Mouse (Mus musculus) myocyte (in vitro differentiated cells): Measurements from ENCODE around the gene Ccdc126. TPM values are rescaled to one million over a fixed set of nuclear protein-coding genes. Genes with fewer than 3 reads are reported as not detected.
A peak's percentile ranks its signal among the peaks of the same experiment; 100 is the strongest.
"Not testable (repeated sequence)": the region's sequence is repeated elsewhere in the genome, so short reads cannot be mapped to it uniquely, and the experiment has no call there.

Source experiments
- H3K27me3 ChIP-seq: one replicate; pipeline ENCODE4 v1.6.1; 2011; ENCODE audit not compliant: control insufficient read depth, insufficient read depth, insufficient read length
- H3K36me3 ChIP-seq: one replicate; pipeline ENCODE4 v1.6.1; 2011; ENCODE audit not compliant: control insufficient read depth, insufficient read depth
- H3K4me2 ChIP-seq: one replicate; pipeline ENCODE4 v1.6.1; 2011; ENCODE audit warnings: low read depth, control low read depth
- H3K4me3 ChIP-seq: one replicate; pipeline ENCODE4 v1.5.1; 2011; ENCODE audit warnings: mild to moderate bottlenecking, control low read depth, moderate library complexity
- H3K79me2 ChIP-seq: one replicate; pipeline ENCODE4 v1.6.1; 2011; ENCODE audit not compliant: control insufficient read depth, insufficient read depth
- H3ac ChIP-seq: one replicate; pipeline ENCODE4 v1.6.1; 2011; ENCODE audit not compliant: control insufficient read depth, insufficient read length
- CEBPB ChIP-seq: IDR thresholded peaks from 2 replicates; pipeline ENCODE4 v1.6.1; 2011; ENCODE audit warnings: mild to moderate bottlenecking, moderate library complexity; ENCODE audit not compliant: poor library complexity, insufficient read depth, severe bottlenecking
- E2F4 ChIP-seq: IDR thresholded peaks from one replicate; pipeline ENCODE4 v1.6.1; 2011; ENCODE audit warnings: mild to moderate bottlenecking, control low read depth, moderate library complexity; ENCODE audit not compliant: insufficient read depth
- MAX ChIP-seq: IDR thresholded peaks from one replicate; pipeline ENCODE4 v1.6.1; 2011; ENCODE audit warnings: low read depth, mild to moderate bottlenecking, control low read depth
- MYOD1 ChIP-seq, 3 experiments: IDR thresholded peaks; one replicate each; pipeline ENCODE4 v1.6.1; 2011; ENCODE audit warnings: control low read depth in 2 of 3, low read depth in 2 of 3, mild to moderate bottlenecking in 2 of 3, moderate library complexity in 1 of 3; ENCODE audit not compliant: insufficient read length in 2 of 3, control insufficient read depth in 1 of 3
- MYOG ChIP-seq, 3 experiments: IDR thresholded peaks; one replicate each; pipeline ENCODE4 v1.6.1; 2011; ENCODE audit warnings: control low read depth in 2 of 3, low read depth in 2 of 3, mild to moderate bottlenecking in 2 of 3; ENCODE audit not compliant: insufficient read length in 2 of 3, control insufficient read depth in 1 of 3, insufficient read depth in 1 of 3
- POLR2A ChIP-seq: IDR thresholded peaks from one replicate; pipeline ENCODE4 v1.6.1; 2011; ENCODE audit warnings: low read depth, mild to moderate bottlenecking, control low read depth, moderate library complexity; ENCODE audit not compliant: insufficient read length
- POLR2AphosphoS2 ChIP-seq: IDR thresholded peaks from one replicate; pipeline ENCODE4 v1.6.1; 2011; ENCODE audit warnings: low read depth, control low read depth; ENCODE audit not compliant: insufficient read length
- REST ChIP-seq: IDR thresholded peaks from one replicate; pipeline ENCODE4 v1.6.1; 2011; ENCODE audit warnings: mild to moderate bottlenecking, control low read depth, moderate library complexity; ENCODE audit not compliant: insufficient read depth, insufficient read length
- SRF ChIP-seq: IDR thresholded peaks from one replicate; pipeline ENCODE4 v1.6.1; 2011; ENCODE audit warnings: low read depth; ENCODE audit not compliant: control insufficient read depth, insufficient read length
- TCF12 ChIP-seq: IDR thresholded peaks from one replicate; pipeline ENCODE4 v1.6.1; 2011; ENCODE audit warnings: mild to moderate bottlenecking, control low read depth; ENCODE audit not compliant: poor library complexity, insufficient read depth, severe bottlenecking
- TCF3 ChIP-seq: IDR thresholded peaks from one replicate; pipeline ENCODE4 v1.6.1; 2011; ENCODE audit warnings: low read depth, control low read depth; ENCODE audit not compliant: insufficient read length
- USF1 ChIP-seq: IDR thresholded peaks from one replicate; pipeline ENCODE4 v1.6.1; 2011; ENCODE audit warnings: low read depth, mild to moderate bottlenecking, control low read depth, moderate library complexity
- polyA plus RNA-seq: library from polyadenylated mRNA; unstranded; fragments of >200 nt; fragmentation: generic; extraction: Trizol; gene quantifications from one replicate; pipeline ENCODE4 v1.2.1, GENCODE M21; 2012; ENCODE audit warnings: missing spikeins

Gene Ccdc126
- polyA plus RNA-seq, 1 experiment = 2.7 TPM

- H3K27me3 ChIP-seq = no peaks in the 10 kb centered on the region
- no peak overlapping the region for H3ac ChIP-seq
- no peak overlapping the region for H3K4me2 ChIP-seq
- no peaks in the 10 kb centered on the region for H3K79me2 ChIP-seq
- H3K36me3 ChIP-seq = no peaks in the 10 kb centered on the region
- TF ChIP-seq SRF (no peak), TCF3 (no peak), REST (no peak), POLR2A (no peak), TCF12 (no peak), USF1 (no peak), CEBPB (no peak), POLR2AphosphoS2 (no peak)
- no peak overlapping the region for H3K4me3 ChIP-seq
Measured at GRCm38 (mm10) chr6:49298286-49298685, 20.8 kb upstream of the Ccdc126 start.

- not testable (repeated sequence) for H3K36me3 ChIP-seq, H3K27me3 ChIP-seq, H3K4me2 ChIP-seq, H3ac ChIP-seq, H3K4me3 ChIP-seq, H3K79me2 ChIP-seq
Measured at GRCm38 (mm10) chr6:49314821-49315220, 4.3 kb upstream of the Ccdc126 start.

- peak overlapping the region; percentile 31 for H3K4me3 ChIP-seq
- TF ChIP-seq POLR2AphosphoS2 (no peak), MYOD1 (IDR thresholded peaks at IDR 0.05; ENCODE audit: control insufficient read depth in 1 of 3, insufficient read length in 2 of 3, low read depth in 2 of 3) (no peak), POLR2A (no peak), USF1 (no peak), TCF3 (no peak), SRF (no peak), REST (no peak), CEBPB (no peak), TCF12 (no peak), MAX (no peak), E2F4 (no peak), MYOG (IDR thresholded peaks at IDR 0.05; ENCODE audit: control insufficient read depth in 1 of 3, insufficient read depth in 1 of 3, insufficient read length in 2 of 3, low read depth in 2 of 3) (no peak)
Measured at GRCm38 (mm10) chr6:49319595-49320315, 681 bp downstream of the Ccdc126 start.

GRCm38 (mm10) chr6:49321341-49321740 lies 2.3 kb downstream of the Ccdc126 start:
- Histone ChIP-seq H3ac (no peak overlapping the region), H3K27me3 (peaks cover 7% of the 10 kb centered on the region), H3K79me2 (no peaks in the 10 kb centered on the region), H3K4me3 (no peak overlapping the region), H3K36me3 (no peaks in the 10 kb centered on the region), H3K4me2 (no peak overlapping the region)
- TF ChIP-seq MAX (no peak), TCF3 (no peak), POLR2AphosphoS2 (no peak), MYOG (IDR thresholded peaks at IDR 0.05; ENCODE audit: control insufficient read depth in 1 of 3, insufficient read depth in 1 of 3, insufficient read length in 2 of 3, low read depth in 2 of 3) (no peak), USF1 (no peak), E2F4 (no peak), MYOD1 (IDR thresholded peaks at IDR 0.05; ENCODE audit: control insufficient read depth in 1 of 3, insufficient read length in 2 of 3, low read depth in 2 of 3) (no peak), SRF (no peak), TCF12 (no peak), CEBPB (no peak), POLR2A (no peak), REST (no peak)

More at GRCm38 (mm10) chr6:49319595-49320315, 681 bp downstream of the Ccdc126 start:
- no peaks in the 10 kb centered on the region for H3K36me3 ChIP-seq
- peak overlapping the region; percentile 61 for H3K4me2 ChIP-seq
- H3ac ChIP-seq = no peak overlapping the region
- H3K79me2 ChIP-seq = no peaks in the 10 kb centered on the region
- peaks cover 7% of the 10 kb centered on the region for H3K27me3 ChIP-seq

- no peaks in the 10 kb centered on the region for H3K79me2 ChIP-seq
- no peaks in the 10 kb centered on the region for H3K36me3 ChIP-seq
- H3K27me3 ChIP-seq = peaks cover 1% of the 10 kb centered on the region
- TF ChIP-seq MYOG (IDR thresholded peaks at IDR 0.05; ENCODE audit: control insufficient read depth in 1 of 3, insufficient read depth in 1 of 3, insufficient read length in 2 of 3, low read depth in 2 of 3) (no peak), TCF3 (no peak), CEBPB (no peak), SRF (no peak), MYOD1 (IDR thresholded peaks at IDR 0.05; ENCODE audit: control insufficient read depth in 1 of 3, insufficient read length in 2 of 3, low read depth in 2 of 3) (no peak), POLR2AphosphoS2 (no peak), E2F4 (no peak)
- H3ac ChIP-seq = no peak overlapping the region
- no peak overlapping the region for H3K4me3 ChIP-seq
- no peak overlapping the region for H3K4me2 ChIP-seq
Measured at GRCm38 (mm10) chr6:49322056-49322455, 3.0 kb downstream of the Ccdc126 start.
